Mouse (Mus musculus) stomach, postnatal 0 days (tissue): Measurements from ENCODE around the gene Nars2. TPM values are rescaled to one million over a fixed set of nuclear protein-coding genes. Genes with fewer than 3 reads are reported as not detected.
"Not testable (repeated sequence)": the region's sequence is repeated elsewhere in the genome, so short reads cannot be mapped to it uniquely, and the experiment has no call there.

Experiments used
- ATAC-seq: fragments of 200-750 bp; cut with Nextera tagmentation; 2 replicates; pipeline ENCODE4 v1.8.0; 2017; ENCODE audit not compliant: low FRiP score, low TSS enrichment
- DNase-seq: peaks from one replicate; pipeline ENCODE4 v3.0.0-alpha.2; 2016; ENCODE audit warnings: low spot score
- H3K27ac ChIP-seq: fragments of 300-500 bp; sonication (generic); replicated peaks from 2 replicates; pipeline ENCODE4 v1.5.1; 2014; ENCODE audit warnings: mild to moderate bottlenecking, control low read depth
- H3K27me3 ChIP-seq: fragments of 300-500 bp; sonication (generic); 2 replicates; pipeline ENCODE4 v1.6.1; 2014; ENCODE audit warnings: low read length; ENCODE audit not compliant: control insufficient read depth, insufficient read depth
- H3K36me3 ChIP-seq: fragments of 300-500 bp; sonication (generic); 2 replicates; pipeline ENCODE4 v1.6.1; 2014; ENCODE audit warnings: low read length, mixed read lengths; ENCODE audit not compliant: control insufficient read depth, insufficient read depth
- H3K4me1 ChIP-seq: fragments of 300-500 bp; sonication (generic); replicated peaks from 2 replicates; pipeline ENCODE4 v1.6.1; 2014; ENCODE audit warnings: antibody characterized with exemption; ENCODE audit not compliant: control insufficient read depth, insufficient read depth
- H3K4me2 ChIP-seq: fragments of 300-500 bp; sonication (generic); replicated peaks from 2 replicates; pipeline ENCODE4 v1.6.1; 2014; ENCODE audit warnings: low read depth, mild to moderate bottlenecking, control low read depth, moderate library complexity
- H3K4me3 ChIP-seq: fragments of 300-500 bp; sonication (generic); 2 replicates; pipeline ENCODE4 v1.5.1; 2014; ENCODE audit warnings: low read depth, low read length, control low read depth
- H3K9ac ChIP-seq: fragments of 300-500 bp; sonication (generic); 2 replicates; pipeline ENCODE4 v1.6.1; 2014; ENCODE audit warnings: mild to moderate bottlenecking, low read length, control low read depth, mixed read lengths
- H3K9me3 ChIP-seq: fragments of 300-500 bp; sonication (generic); 2 replicates; pipeline ENCODE4 v1.6.1; 2016; ENCODE audit warnings: low read length; ENCODE audit not compliant: control insufficient read depth
- CTCF ChIP-seq: IDR thresholded peaks from 2 replicates; pipeline ENCODE4 v1.5.1; 2016; ENCODE audit warnings: antibody characterized with exemption, low read depth, mild to moderate bottlenecking, moderate library complexity
- EP300 ChIP-seq: optimal IDR thresholded peaks from 2 replicates; pipeline ENCODE3; 2016; ENCODE audit warnings: antibody characterized with exemption
- WGBS: fragments of 180-500 bp; shearing (Covaris S2); extraction: QIAGEN DNeasy Blood & Tissue Kit; methylation state at CpG from one replicate; pipeline ENCODE4 v1.1.7; 2014; 5-methylcytosine and 5-hydroxymethylcytosine counted together
- polyA plus RNA-seq: library from polyadenylated mRNA; unstranded; fragments of >200 nt; fragmentation: Nextera tagmentation; extraction: Ambion mirVana; gene quantifications from 2 replicates; pipeline ENCODE4 v1.2.1, GENCODE M21; 2015

Nars2 gene
- polyA plus RNA-seq, 1 experiment from 2014 or later, result 14.5 TPM

GRCm38 (mm10) chr7:96915452-96916105 lies 35.7 kb upstream of the Nars2 start:
- 1% methylated on average over 2 of the region's 2 CpGs for WGBS

GRCm38 (mm10) chr7:96920447-96921095 lies 30.7 kb upstream of the Nars2 start:
- WGBS, result 83% methylated on average over 7 of the region's 7 CpGs

More at GRCm38 (mm10) chr7:96915452-96916105, 35.7 kb upstream of the Nars2 start:
- H3K27ac ChIP-seq, result no peak overlapping the region
- H3K4me1 ChIP-seq, result no peaks in the 10 kb centered on the region
- ATAC-seq (peak; percentile 81), DNase-seq (peak; percentile 54)
- no peaks in the 10 kb centered on the region for H3K9me3 ChIP-seq
- TF ChIP-seq CTCF (peak; percentile 96), EP300 (no peak)
- no peak overlapping the region for H3K4me3 ChIP-seq
- H3K9ac ChIP-seq, result no peak overlapping the region
- no peak overlapping the region for H3K4me2 ChIP-seq
- H3K27me3 ChIP-seq, result no peaks in the 10 kb centered on the region
- no peaks in the 10 kb centered on the region for H3K36me3 ChIP-seq

GRCm38 (mm10) chr7:96922927-96923326 lies 28.4 kb upstream of the Nars2 start:
- H3K4me3 ChIP-seq, result no peak overlapping the region
- no peak overlapping the region for H3K4me2 ChIP-seq
- H3K9me3 ChIP-seq, result no peaks in the 10 kb centered on the region
- DNase-seq (no peak), ATAC-seq (0 out of 2 replicates have a peak, but pooled peaks have one; percentile 21)
- H3K4me1 ChIP-seq, result no peaks in the 10 kb centered on the region
- H3K27ac ChIP-seq, result no peak overlapping the region
- WGBS, result 88% methylated on average over 2 of the region's 2 CpGs
- H3K9ac ChIP-seq, result no peak overlapping the region
- no peaks in the 10 kb centered on the region for H3K27me3 ChIP-seq
- TF ChIP-seq CTCF (no peak), EP300 (no peak)
- H3K36me3 ChIP-seq, result no peaks in the 10 kb centered on the region

More at GRCm38 (mm10) chr7:96920447-96921095, 30.7 kb upstream of the Nars2 start:
- ATAC-seq, result no peak
- TF ChIP-seq CTCF (no peak), EP300 (no peak)
- Histone ChIP-seq H3K9ac (no peak overlapping the region), H3K4me3 (no peak overlapping the region), H3K4me2 (no peak overlapping the region), H3K4me1 (no peaks in the 10 kb centered on the region), H3K9me3 (no peaks in the 10 kb centered on the region), H3K27me3 (no peaks in the 10 kb centered on the region), H3K36me3 (no peaks in the 10 kb centered on the region), H3K27ac (no peak overlapping the region)
- no peak for DNase-seq

GRCm38 (mm10) chr7:96943715-96944377 lies 7.5 kb upstream of the Nars2 start:
- Histone ChIP-seq H3K9me3 (no peaks in the 10 kb centered on the region), H3K4me1 (no peaks in the 10 kb centered on the region), H3K9ac (no peak overlapping the region), H3K4me3 (no peak overlapping the region), H3K27ac (no peak overlapping the region), H3K4me2 (no peak overlapping the region), H3K27me3 (no peaks in the 10 kb centered on the region), H3K36me3 (no peaks in the 10 kb centered on the region)
- no peak for DNase-seq
- TF ChIP-seq EP300 (no peak), CTCF (no peak)
- ATAC-seq, result no peak
- WGBS, result 53% methylated on average over 5 of the region's 5 CpGs

- H3K4me2 ChIP-seq, H3K36me3 ChIP-seq, H3K9ac ChIP-seq, H3K4me3 ChIP-seq, H3K4me1 ChIP-seq, H3K9me3 ChIP-seq, H3K27me3 ChIP-seq, H3K27ac ChIP-seq, DNase-seq, ATAC-seq: not testable (repeated sequence)
- WGBS, result 90% methylated on average over 8 of the region's 8 CpGs
Observed at GRCm38 (mm10) chr7:96946501-96946900, 4.8 kb upstream of the Nars2 start.

- ATAC-seq (no peak), DNase-seq (no peak)
- Histone ChIP-seq H3K9ac (peak overlapping the region; percentile 87), H3K36me3 (no peaks in the 10 kb centered on the region), H3K4me2 (peak overlapping the region; percentile 92), H3K27ac (peak overlapping the region; percentile 93; the same call in 1 of the 2 replicates), H3K4me1 (no peaks in the 10 kb centered on the region; the same call in 1 of the 2 replicates), H3K27me3 (no peaks in the 10 kb centered on the region), H3K9me3 (no peaks in the 10 kb centered on the region), H3K4me3 (peak overlapping the region; percentile 89)
- TF ChIP-seq CTCF (no peak), EP300 (no peak)
- WGBS, result 24% methylated on average over 5 of the region's 5 CpGs
Observed at GRCm38 (mm10) chr7:96952094-96952493, 789 bp downstream of the Nars2 start.
